Mouse (Mus musculus) midbrain, embryonic 14.5 days (tissue): Measurements from ENCODE around the gene Aldh1l2. TPM values are rescaled to one million over a fixed set of nuclear protein-coding genes. Genes with fewer than 3 reads are reported as not detected.
"Not testable (repeated sequence)": the region's sequence is repeated elsewhere in the genome, so short reads cannot be mapped to it uniquely, and the experiment has no call there.

Experiments used
- ATAC-seq: fragments of 200-750 bp; cut with Nextera tagmentation; 2 replicates; pipeline ENCODE4 v1.8.0; 2017; ENCODE audit warnings: moderate number of reproducible peaks, moderate library complexity; ENCODE audit not compliant: low FRiP score, low TSS enrichment
- DNase-seq: peaks from one replicate; pipeline ENCODE4 v3.0.0-alpha.2; 2015
- H3K27ac ChIP-seq: fragments of 300-500 bp; sonication (generic); replicated peaks from 2 replicates; pipeline ENCODE4 v1.5.1; 2014; ENCODE audit warnings: mild to moderate bottlenecking, low read depth, low read length, moderate library complexity
- H3K27me3 ChIP-seq: fragments of 300-500 bp; sonication (generic); 2 replicates; pipeline ENCODE4 v1.6.1; 2014; ENCODE audit warnings: low read length, control low read depth, mixed read lengths; ENCODE audit not compliant: control insufficient read depth, insufficient read depth
- H3K36me3 ChIP-seq: fragments of 300-500 bp; sonication (generic); 2 replicates; pipeline ENCODE4 v1.6.1; 2014; ENCODE audit warnings: low read length, control low read depth; ENCODE audit not compliant: control insufficient read depth, insufficient read depth
- H3K4me1 ChIP-seq: fragments of 300-500 bp; sonication (generic); 2 replicates; pipeline ENCODE4 v1.6.1; 2014; ENCODE audit warnings: mild to moderate bottlenecking, antibody characterized with exemption, low read length, control low read depth; ENCODE audit not compliant: control insufficient read depth, insufficient read depth
- H3K4me2 ChIP-seq: fragments of 300-500 bp; sonication (generic); 2 replicates; pipeline ENCODE4 v1.6.1; 2014; ENCODE audit warnings: mild to moderate bottlenecking, low read length, moderate library complexity
- H3K4me3 ChIP-seq: fragments of 300-500 bp; sonication (generic); replicated peaks from 2 replicates; pipeline ENCODE4 v1.5.1; 2014; ENCODE audit warnings: low read depth, low read length
- H3K9ac ChIP-seq: fragments of 300-500 bp; sonication (generic); replicated peaks from 2 replicates; pipeline ENCODE4 v1.6.1; 2014; ENCODE audit warnings: mild to moderate bottlenecking, low read length, moderate library complexity
- H3K9me3 ChIP-seq: fragments of 300-500 bp; sonication (generic); 2 replicates; pipeline ENCODE4 v1.6.1; 2016; ENCODE audit warnings: low read length, control low read depth, mixed read lengths; ENCODE audit not compliant: control insufficient read depth
- WGBS: fragments of 180-500 bp; shearing (Covaris S2); extraction: QIAGEN DNeasy Blood & Tissue Kit; methylation state at CpG from one replicate; pipeline ENCODE4 v1.1.7; 2014; 5-methylcytosine and 5-hydroxymethylcytosine counted together
- polyA plus RNA-seq: library from polyadenylated mRNA; unstranded; fragments of >200 nt; fragmentation: Nextera tagmentation; extraction: Ambion mirVana; gene quantifications from 2 replicates; pipeline ENCODE4 v1.2.1, GENCODE M21; 2014

Gene Aldh1l2
- polyA plus RNA-seq, 1 experiment from 2014 or later, result 18.5 TPM

DNA sequence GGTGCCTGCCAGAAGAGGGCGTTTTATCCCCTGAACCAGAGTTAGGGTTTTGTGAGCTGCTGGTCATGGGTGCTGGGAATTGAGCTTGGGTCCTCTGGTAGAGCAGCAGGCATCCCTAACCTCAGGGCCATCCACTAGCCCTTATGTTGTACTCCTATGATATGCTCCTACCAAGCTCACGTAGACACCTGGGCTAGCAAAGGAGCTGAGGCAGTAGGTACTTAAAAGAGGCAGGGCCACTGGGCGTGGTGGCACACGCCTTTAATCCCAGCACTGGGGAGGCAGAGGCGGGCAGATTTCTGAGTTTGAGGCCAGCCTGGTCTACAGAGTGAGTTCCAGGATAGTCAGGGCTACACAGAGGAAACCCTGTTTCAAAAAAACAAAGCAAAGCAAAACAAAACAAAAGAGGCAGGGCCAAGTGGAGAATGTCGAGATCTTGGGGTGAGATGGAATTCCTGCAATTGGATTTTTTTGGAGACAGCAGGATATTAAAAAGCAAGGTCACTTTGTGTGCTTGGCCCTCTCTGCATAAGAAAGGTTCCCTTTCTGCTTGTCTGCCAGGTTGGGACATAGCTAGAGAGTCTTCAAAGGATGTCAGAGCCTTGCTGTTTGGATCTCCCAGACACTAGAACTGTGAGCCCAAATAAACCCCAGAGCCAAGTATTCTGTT lies 5.5 kb upstream of the Aldh1l2 start:
- no peak overlapping the region for H3K4me2 ChIP-seq
- ATAC-seq (no peak), DNase-seq (no peak)
- H3K9me3 ChIP-seq, result no peaks in the 10 kb centered on the region
- no peaks in the 10 kb centered on the region for H3K27me3 ChIP-seq
- H3K9ac ChIP-seq, result no peak overlapping the region
- no peak overlapping the region for H3K4me3 ChIP-seq
- peaks cover 1% of the 10 kb centered on the region; the same call in 1 of the 2 replicates for H3K4me1 ChIP-seq
- no peak overlapping the region for H3K27ac ChIP-seq
- WGBS, result 79% methylated on average over 6 of the region's 6 CpGs
- no peaks in the 10 kb centered on the region for H3K36me3 ChIP-seq

DNA sequence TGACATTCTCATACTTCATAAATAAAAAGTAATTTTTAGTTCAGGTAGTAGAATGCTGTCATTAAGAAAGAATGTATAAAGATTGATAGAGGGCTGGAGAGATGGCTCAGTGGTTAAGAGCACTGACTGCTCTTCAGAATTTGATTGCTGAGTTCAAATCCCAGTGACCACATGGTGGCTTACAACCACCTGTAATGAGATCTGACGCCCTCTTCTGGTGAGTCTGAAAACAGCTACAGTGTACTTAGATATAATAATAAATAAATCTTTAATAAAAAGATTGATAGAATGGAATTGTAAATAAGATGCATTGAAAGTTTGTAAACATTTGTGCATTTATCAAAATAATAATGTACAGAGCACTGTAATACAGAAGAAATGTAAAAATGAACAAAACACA lies 2.5 kb upstream of the Aldh1l2 start:
- Histone ChIP-seq H3K9ac (no peak overlapping the region), H3K4me3 (no peak overlapping the region)
- WGBS, result 0% methylated on average over 1 of the region's 1 CpGs

GRCm38 (mm10) chr10:83533258-83533909 lies 556 bp downstream of the Aldh1l2 start:
- Histone ChIP-seq H3K36me3 (no peaks in the 10 kb centered on the region), H3K4me2 (peak overlapping the region; percentile 78), H3K4me3 (peak overlapping the region; percentile 71), H3K4me1 (peaks cover 8% of the 10 kb centered on the region), H3K27me3 (no peaks in the 10 kb centered on the region; the same call in 1 of the 2 replicates), H3K9ac (peak overlapping the region; percentile 86), H3K27ac (peak overlapping the region; percentile 89), H3K9me3 (no peaks in the 10 kb centered on the region)
- peak; percentile 71 for DNase-seq
- ATAC-seq, result peak; percentile 71
- WGBS, result 3% methylated on average over 27 of the region's 27 CpGs

More for the DNA sequence above, 2.5 kb upstream of the Aldh1l2 start:
- peaks cover 8% of the 10 kb centered on the region for H3K4me1 ChIP-seq
- H3K9me3 ChIP-seq, result no peaks in the 10 kb centered on the region
- ATAC-seq (no peak), DNase-seq (no peak)
- H3K4me2 ChIP-seq, result no peak overlapping the region
- no peaks in the 10 kb centered on the region; the same call in 1 of the 2 replicates for H3K27me3 ChIP-seq
- no peak overlapping the region for H3K27ac ChIP-seq
- no peaks in the 10 kb centered on the region for H3K36me3 ChIP-seq

GRCm38 (mm10) chr10:83530384-83530967 lies 3.5 kb downstream of the Aldh1l2 start:
- no peaks in the 10 kb centered on the region for H3K9me3 ChIP-seq
- no peak overlapping the region for H3K4me2 ChIP-seq
- H3K4me1 ChIP-seq, result peaks cover 8% of the 10 kb centered on the region
- H3K4me3 ChIP-seq, result no peak overlapping the region
- H3K36me3 ChIP-seq, result peaks cover 17% of the 10 kb centered on the region
- ATAC-seq, result no peak
- H3K27me3 ChIP-seq, result no peaks in the 10 kb centered on the region; the same call in 1 of the 2 replicates
- H3K27ac ChIP-seq, result no peak overlapping the region
- DNase-seq, result no peak
- no peak overlapping the region for H3K9ac ChIP-seq
- WGBS, result 86% methylated on average over 6 of the region's 6 CpGs

- not testable (repeated sequence) for H3K27ac ChIP-seq, H3K4me1 ChIP-seq, H3K4me2 ChIP-seq, H3K4me3 ChIP-seq, ATAC-seq, H3K9ac ChIP-seq, H3K27me3 ChIP-seq, H3K9me3 ChIP-seq, DNase-seq
- H3K36me3 ChIP-seq, result peaks cover 47% of the 10 kb centered on the region
Observed at GRCm38 (mm10) chr10:83524238-83524637, 9.7 kb downstream of the Aldh1l2 start.

DNA sequence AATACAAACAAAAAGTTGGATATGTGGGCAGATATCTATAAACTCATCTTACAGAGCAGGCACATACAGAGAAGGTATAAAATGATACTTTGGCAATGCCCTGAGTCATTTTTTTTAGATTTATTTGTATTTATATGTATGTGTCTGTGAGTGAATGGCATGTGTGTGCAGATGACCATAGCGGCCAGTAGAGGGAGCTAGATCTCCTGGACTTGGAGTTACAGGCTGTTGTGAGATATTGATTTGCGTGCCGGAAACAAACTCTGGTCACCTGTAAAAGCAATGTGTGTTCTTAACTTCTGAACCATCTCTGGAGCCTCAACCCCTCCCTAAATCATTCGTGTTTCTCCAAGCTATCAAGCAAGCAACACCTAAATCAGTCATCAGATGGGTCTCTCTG lies 12.9 kb downstream of the Aldh1l2 start:
- no peaks in the 10 kb centered on the region for H3K9me3 ChIP-seq
- no peak overlapping the region for H3K4me3 ChIP-seq
- ATAC-seq (no peak), DNase-seq (no peak)
- 85% methylated on average over 4 of the region's 4 CpGs for WGBS
- peaks cover 59% of the 10 kb centered on the region for H3K36me3 ChIP-seq
- H3K27ac ChIP-seq, result no peak overlapping the region
- H3K4me2 ChIP-seq, result no peak overlapping the region
- no peaks in the 10 kb centered on the region for H3K27me3 ChIP-seq
- no peaks in the 10 kb centered on the region for H3K4me1 ChIP-seq
- H3K9ac ChIP-seq, result no peak overlapping the region

GRCm38 (mm10) chr10:83513736-83514135 lies 20.2 kb downstream of the Aldh1l2 start:
- H3K4me2 ChIP-seq, result no peak overlapping the region
- H3K36me3 ChIP-seq, result peaks cover 72% of the 10 kb centered on the region
- no peak for ATAC-seq

DNA sequence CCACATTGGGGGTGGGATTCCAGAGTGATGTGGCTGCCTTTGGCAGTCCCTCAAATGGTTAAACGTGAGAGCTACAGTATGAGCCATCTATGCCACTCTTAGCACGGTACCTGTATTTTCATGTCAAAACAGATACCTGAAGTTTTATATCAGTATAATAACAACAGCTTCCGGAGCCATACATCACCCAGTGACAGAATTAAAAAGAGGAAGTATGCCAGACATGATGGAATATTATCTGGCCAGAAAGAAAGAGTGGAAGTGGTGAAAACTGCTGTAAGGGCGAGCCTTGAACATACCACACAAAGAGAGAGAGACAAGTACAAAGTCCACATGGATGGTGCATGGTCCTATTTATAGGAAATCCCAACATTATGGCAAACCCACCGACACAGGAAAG lies 22.6 kb downstream of the Aldh1l2 start:
- ATAC-seq (no peak), DNase-seq (no peak)
- WGBS, result 85% methylated on average over 5 of the region's 5 CpGs
- no peak overlapping the region for H3K4me2 ChIP-seq
- H3K9ac ChIP-seq, result no peak overlapping the region
- H3K4me1 ChIP-seq, result no peaks in the 10 kb centered on the region
- H3K4me3 ChIP-seq, result no peak overlapping the region
- H3K27me3 ChIP-seq, result no peaks in the 10 kb centered on the region
- H3K36me3 ChIP-seq, result peaks cover 76% of the 10 kb centered on the region
- H3K27ac ChIP-seq, result no peak overlapping the region
- H3K9me3 ChIP-seq, result no peaks in the 10 kb centered on the region

More at GRCm38 (mm10) chr10:83513736-83514135, 20.2 kb downstream of the Aldh1l2 start:
- Histone ChIP-seq H3K27ac (no peak overlapping the region), H3K9me3 (no peaks in the 10 kb centered on the region), H3K9ac (no peak overlapping the region), H3K27me3 (no peaks in the 10 kb centered on the region), H3K4me1 (no peaks in the 10 kb centered on the region), H3K4me3 (no peak overlapping the region)
- DNase-seq, result no peak
- 89% methylated on average over 8 of the region's 8 CpGs for WGBS
